Mouse (Mus musculus) myocyte (in vitro differentiated cells): Measurements from ENCODE around the gene Aplnr.

Experiments used
- CEBPB ChIP-seq: IDR thresholded peaks from 2 replicates; pipeline ENCODE4 v1.6.1; 2011; ENCODE audit warnings: mild to moderate bottlenecking, moderate library complexity; ENCODE audit not compliant: poor library complexity, insufficient read depth, severe bottlenecking
- E2F4 ChIP-seq: IDR thresholded peaks from one replicate; pipeline ENCODE4 v1.6.1; 2011; ENCODE audit warnings: mild to moderate bottlenecking, control low read depth, moderate library complexity; ENCODE audit not compliant: insufficient read depth
- MAX ChIP-seq: IDR thresholded peaks from one replicate; pipeline ENCODE4 v1.6.1; 2011; ENCODE audit warnings: low read depth, mild to moderate bottlenecking, control low read depth
- POLR2A ChIP-seq: IDR thresholded peaks from one replicate; pipeline ENCODE4 v1.6.1; 2011; ENCODE audit warnings: low read depth, mild to moderate bottlenecking, control low read depth, moderate library complexity; ENCODE audit not compliant: insufficient read length
- POLR2AphosphoS2 ChIP-seq: IDR thresholded peaks from one replicate; pipeline ENCODE4 v1.6.1; 2011; ENCODE audit warnings: low read depth, control low read depth; ENCODE audit not compliant: insufficient read length
- TCF12 ChIP-seq: IDR thresholded peaks from one replicate; pipeline ENCODE4 v1.6.1; 2011; ENCODE audit warnings: mild to moderate bottlenecking, control low read depth; ENCODE audit not compliant: poor library complexity, insufficient read depth, severe bottlenecking
- USF1 ChIP-seq: IDR thresholded peaks from one replicate; pipeline ENCODE4 v1.6.1; 2011; ENCODE audit warnings: low read depth, mild to moderate bottlenecking, control low read depth, moderate library complexity

GRCm38 (mm10) chr2:85173545-85173944 lies 37.5 kb downstream of the Aplnr start:
- TF ChIP-seq CEBPB (no peak), POLR2A (no peak), USF1 (no peak), E2F4 (no peak), POLR2AphosphoS2 (no peak), TCF12 (no peak), MAX (no peak)
